Mouse (Mus musculus): ENCODE data around the gene Ddc.

DNA sequence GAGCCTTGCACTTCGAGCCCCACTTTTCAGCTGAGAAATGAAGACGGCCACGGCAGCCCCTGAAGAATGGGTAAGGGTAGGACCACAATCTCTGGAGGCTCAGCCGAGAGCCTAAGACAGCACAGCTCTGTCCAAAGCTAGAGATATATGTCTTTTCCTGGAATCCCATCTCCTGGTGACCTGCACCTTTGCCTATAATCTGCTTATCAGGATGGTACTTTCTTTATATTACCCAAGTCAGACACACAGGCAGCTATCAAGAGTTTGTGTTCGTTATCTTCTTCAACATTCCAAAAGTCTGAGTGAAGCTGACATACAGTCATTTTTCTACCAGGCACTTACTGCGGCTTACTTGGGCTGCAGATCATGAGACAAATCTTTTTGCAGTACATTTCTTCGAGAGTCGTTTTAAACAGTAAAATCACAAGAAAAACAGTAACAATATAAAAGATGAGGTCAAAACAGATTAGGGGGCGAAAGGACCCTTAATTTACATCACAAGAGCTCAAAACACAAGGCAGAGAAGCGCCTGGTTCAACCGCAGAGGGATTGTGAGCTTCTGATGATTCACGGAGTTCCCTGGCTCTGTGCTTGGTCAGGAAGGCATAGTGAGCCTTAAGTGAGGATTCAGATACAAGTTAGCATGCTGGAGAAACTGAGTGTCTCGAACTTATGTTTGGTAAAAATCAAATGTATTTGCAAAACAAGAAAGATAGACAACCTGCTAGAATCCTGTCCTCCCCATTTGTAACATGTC is 16.7 kb downstream of the Ddc start:
- TF ChIP-seq CTCF (IDR thresholded peaks at IDR 0.05; ENCODE audit: low read depth) (no peak), EP300 (IDR thresholded peaks at IDR 0.05; ENCODE audit: low read depth) (no peak)
